Mouse (Mus musculus) neural tube, embryonic 14.5 days (tissue): ENCODE results near the gene Cstf3. TPM values are rescaled to one million over a fixed set of nuclear protein-coding genes. Genes with fewer than 3 reads are reported as not detected.
A peak's percentile ranks its signal among the peaks of the same experiment; 100 is the strongest.

Experiments used
- ATAC-seq: fragments of 200-750 bp; cut with Nextera tagmentation; 2 replicates; pipeline ENCODE4 v1.8.0; 2017; ENCODE audit warnings: low read depth, mild to moderate bottlenecking, moderate TSS enrichment, moderate library complexity
- H3K27ac ChIP-seq: fragments of 300-500 bp; sonication (generic); 2 replicates; pipeline ENCODE4 v1.5.1; 2014; ENCODE audit warnings: low read depth, mild to moderate bottlenecking, control low read depth, low read length, moderate library complexity, mixed read lengths
- H3K27me3 ChIP-seq: fragments of 300-500 bp; sonication (generic); 2 replicates; pipeline ENCODE4 v1.6.1; 2014; ENCODE audit warnings: low read length; ENCODE audit not compliant: control insufficient read depth, insufficient read depth
- H3K36me3 ChIP-seq: fragments of 300-500 bp; sonication (generic); 2 replicates; pipeline ENCODE4 v1.6.1; 2014; ENCODE audit warnings: low read length, mixed read lengths; ENCODE audit not compliant: control insufficient read depth, insufficient read depth
- H3K4me1 ChIP-seq: fragments of 300-500 bp; sonication (generic); 2 replicates; pipeline ENCODE4 v1.6.1; 2014; ENCODE audit warnings: low read length; ENCODE audit not compliant: control insufficient read depth, insufficient read depth
- H3K4me2 ChIP-seq: fragments of 300-500 bp; sonication (generic); 2 replicates; pipeline ENCODE4 v1.6.1; 2014; ENCODE audit warnings: mild to moderate bottlenecking, low read depth, low read length, control low read depth
- H3K4me3 ChIP-seq: fragments of 300-500 bp; sonication (generic); 2 replicates; pipeline ENCODE4 v1.5.1; 2014; ENCODE audit warnings: low read depth, low read length, control low read depth, mixed read lengths
- H3K9ac ChIP-seq: fragments of 300-500 bp; sonication (generic); replicated peaks from 2 replicates; pipeline ENCODE4 v1.6.1; 2014; ENCODE audit warnings: low read depth, mild to moderate bottlenecking, control low read depth, low read length, mixed read lengths
- H3K9me3 ChIP-seq: fragments of 300-500 bp; sonication (generic); 2 replicates; pipeline ENCODE4 v1.6.1; 2016; ENCODE audit warnings: low read length; ENCODE audit not compliant: control insufficient read depth
- WGBS: fragments of 180-500 bp; shearing (Covaris S2); extraction: QIAGEN DNeasy Blood & Tissue Kit; methylation state at CpG from one replicate; pipeline ENCODE4 v1.1.7; 2014; 5-methylcytosine and 5-hydroxymethylcytosine counted together
- polyA plus RNA-seq: library from polyadenylated mRNA; unstranded; fragments of >200 nt; fragmentation: Nextera tagmentation; extraction: Ambion mirVana; gene quantifications from 2 replicates; pipeline ENCODE4 v1.2.1, GENCODE M21; 2014

Cstf3 gene
- polyA plus RNA-seq, 1 experiment from 2014 or later = 105 TPM

- no peak overlapping the region for H3K4me2 ChIP-seq
- no peaks in the 10 kb centered on the region for H3K9me3 ChIP-seq
- no peak for ATAC-seq
- H3K4me1 ChIP-seq = no peaks in the 10 kb centered on the region
- WGBS = 87% methylated on average over 4 of the region's 4 CpGs
- H3K9ac ChIP-seq = no peak overlapping the region
- no peaks in the 10 kb centered on the region for H3K36me3 ChIP-seq
- no peaks in the 10 kb centered on the region for H3K27me3 ChIP-seq
- no peak overlapping the region for H3K27ac ChIP-seq
- no peak overlapping the region for H3K4me3 ChIP-seq
Measured at GRCm38 (mm10) chr2:104690720-104691119, 100.4 kb downstream of the Cstf3 start.

- Histone ChIP-seq H3K9ac (no peak overlapping the region), H3K4me1 (no peaks in the 10 kb centered on the region), H3K27me3 (no peaks in the 10 kb centered on the region), H3K4me2 (no peak overlapping the region), H3K36me3 (no peaks in the 10 kb centered on the region), H3K27ac (no peak overlapping the region), H3K4me3 (no peak overlapping the region), H3K9me3 (no peaks in the 10 kb centered on the region)
- ATAC-seq = no peak
- WGBS = 78% methylated on average over 2 of the region's 2 CpGs
Measured at GRCm38 (mm10) chr2:104692551-104692950, 102.2 kb downstream of the Cstf3 start.

GRCm38 (mm10) chr2:104699659-104700058 lies 109.3 kb downstream of the Cstf3 start:
- H3K9me3 ChIP-seq = no peaks in the 10 kb centered on the region
- no peak overlapping the region for H3K9ac ChIP-seq
- no peaks in the 10 kb centered on the region for H3K27me3 ChIP-seq
- H3K4me2 ChIP-seq = no peak overlapping the region
- 88% methylated on average over 11 of the region's 11 CpGs for WGBS
- no peak for ATAC-seq
- no peak overlapping the region for H3K4me3 ChIP-seq
- peaks cover 4% of the 10 kb centered on the region; the same call in 1 of the 2 replicates for H3K36me3 ChIP-seq
- H3K27ac ChIP-seq = no peak overlapping the region
- H3K4me1 ChIP-seq = no peaks in the 10 kb centered on the region

- peaks cover 9% of the 10 kb centered on the region; the same call in 1 of the 2 replicates for H3K36me3 ChIP-seq
- H3K9ac ChIP-seq = no peak overlapping the region
- H3K4me2 ChIP-seq = no peak overlapping the region
- 64% methylated on average over 3 of the region's 3 CpGs for WGBS
- no peaks in the 10 kb centered on the region for H3K4me1 ChIP-seq
- H3K4me3 ChIP-seq = no peak overlapping the region
- H3K27ac ChIP-seq = no peak overlapping the region
- no peak for ATAC-seq
- no peaks in the 10 kb centered on the region for H3K27me3 ChIP-seq
- H3K9me3 ChIP-seq = no peaks in the 10 kb centered on the region
Measured at GRCm38 (mm10) chr2:104703158-104703557, 112.8 kb downstream of the Cstf3 start.

GRCm38 (mm10) chr2:104704355-104704754 lies 114.0 kb downstream of the Cstf3 start:
- no peak overlapping the region for H3K27ac ChIP-seq
- no peaks in the 10 kb centered on the region for H3K27me3 ChIP-seq
- H3K9ac ChIP-seq = no peak overlapping the region
- WGBS = 83% methylated on average over 3 of the region's 3 CpGs
- H3K9me3 ChIP-seq = no peaks in the 10 kb centered on the region
- no peak for ATAC-seq
- peaks cover 9% of the 10 kb centered on the region; the same call in 1 of the 2 replicates for H3K36me3 ChIP-seq
- no peak overlapping the region for H3K4me3 ChIP-seq
- H3K4me2 ChIP-seq = no peak overlapping the region
- H3K4me1 ChIP-seq = no peaks in the 10 kb centered on the region

- Histone ChIP-seq H3K9ac (no peak overlapping the region), H3K9me3 (no peaks in the 10 kb centered on the region), H3K4me3 (no peak overlapping the region), H3K27ac (no peak overlapping the region), H3K27me3 (no peaks in the 10 kb centered on the region), H3K4me2 (no peak overlapping the region), H3K36me3 (peaks cover 9% of the 10 kb centered on the region; the same call in 1 of the 2 replicates), H3K4me1 (no peaks in the 10 kb centered on the region)
- WGBS = 56% methylated on average over 6 of the region's 6 CpGs
- no peak for ATAC-seq
Measured at GRCm38 (mm10) chr2:104709786-104710337, 119.5 kb downstream of the Cstf3 start.

- Histone ChIP-seq H3K9ac (peak overlapping the region; percentile 92; the same call in 1 of the 2 replicates), H3K36me3 (0 out of 2 replicates have a peak, but pooled peaks cover 3% of the 10 kb centered on the region), H3K4me1 (no peaks in the 10 kb centered on the region), H3K4me3 (peak overlapping the region; percentile 67), H3K27me3 (no peaks in the 10 kb centered on the region), H3K27ac (no peak overlapping the region), H3K4me2 (peak overlapping the region; percentile 55), H3K9me3 (no peaks in the 10 kb centered on the region)
- peak; percentile 7; the same call in 1 of the 2 replicates for ATAC-seq
- WGBS = 16% methylated on average over 6 of the region's 6 CpGs
Measured at GRCm38 (mm10) chr2:104710670-104711370, 120.5 kb downstream of the Cstf3 start.

- H3K9me3 ChIP-seq = no peaks in the 10 kb centered on the region
- H3K4me2 ChIP-seq = peak within 1 kb of the TSS; percentile 55
- H3K27ac ChIP-seq = peak within 1 kb of the TSS; percentile 83
- H3K9ac ChIP-seq = peak within 1 kb of the TSS; percentile 92
- no peaks in the 10 kb centered on the region for H3K27me3 ChIP-seq
- under 1% methylated on average over 72 of the region's 99 CpGs for WGBS
- H3K4me3 ChIP-seq = peak within 1 kb of the TSS; percentile 67
- no peaks in the 10 kb centered on the region for H3K4me1 ChIP-seq
- H3K36me3 ChIP-seq = no peaks in the 10 kb centered on the region
- peak; percentile 94 for ATAC-seq
Measured at GRCm38 (mm10) chr2:104711585-104712485, 121.5 kb downstream of the Cstf3 start, which contains the start of gene Tcp11l1. Tcp11l1 (minus strand) TSS chr2:104712169.
